Mouse (Mus musculus): ENCODE measurements around the gene Plaur. TPM values are rescaled to one million over a fixed set of nuclear protein-coding genes. Genes with fewer than 3 reads are reported as not detected.
A peak's percentile ranks its signal among the peaks of the same experiment; 100 is the strongest.

Plaur gene
- total RNA-seq, 1 experiment: 118 TPM

- in situ Hi-C loops (cut with MboI; ENCODE audit: low sequenced_read_pairs in 2 of 2, unreplicated experiment in 2 of 2): loop anchor here in 1 of 2 experiments (25.0 kb wide), 1 partner anchor 94 kb away; no protein-coding TSS in a partner anchor
Observed at GRCm38 (mm10) chr7:24506065-24506459, 43.8 kb downstream of the Plaur start.

GRCm38 (mm10) chr7:24506476-24506837 lies 44.2 kb downstream of the Plaur start:
- in situ Hi-C loops (cut with MboI; ENCODE audit: low sequenced_read_pairs in 2 of 2, unreplicated experiment in 2 of 2): loop anchor here in 1 of 2 experiments (25.0 kb wide), 1 partner anchor 94 kb away; no protein-coding TSS in a partner anchor
- peak overlapping the region; percentile 88; the same call in 1 of the 2 replicates for H3K27ac ChIP-seq (ENCODE audit: insufficient read depth, low read depth, low read length, poor library complexity, severe bottlenecking)
- peak overlapping the region; percentile 68 for H3K9ac ChIP-seq (ENCODE audit: insufficient read depth, low read depth, low read length, poor library complexity, severe bottlenecking)
- H3K4me3 ChIP-seq (ENCODE audit: insufficient read depth in 1 of 2, low read depth in 1 of 2, low read length in 2 of 2, poor library complexity in 1 of 2, severe bottlenecking in 1 of 2): peak overlapping the region; percentile 73 to 94
- H3K36me3 ChIP-seq (ENCODE audit: control insufficient read depth, insufficient read depth, low read length, poor library complexity, severe bottlenecking): peaks cover 7% of the 10 kb centered on the region
- peaks cover 2 to 26% of the 10 kb centered on the region in 2 experiments; a peak in 3 of 4 replicates for H3K4me1 ChIP-seq (ENCODE audit: control insufficient read depth in 2 of 2, insufficient read depth in 2 of 2, low read length in 2 of 2, poor library complexity in 1 of 2)
- no peaks in the 10 kb centered on the region for H3K9me3 ChIP-seq (ENCODE audit: control insufficient read depth, insufficient read depth, low read depth, low read length)
- no peak for DNase-seq (ENCODE audit: low read depth, low spot score)
- TF ChIP-seq HCFC1 (IDR thresholded peaks at IDR 0.05; ENCODE audit: borderline replicate concordance, insufficient read depth, low read length) (no peak), MAFK (IDR thresholded peaks at IDR 0.05; ENCODE audit: insufficient read depth, low read depth, low read length) (no peak), ZNF384 (IDR thresholded peaks at IDR 0.05; ENCODE audit: low read depth, low read length) (no peak), ZC3H11A (IDR thresholded peaks at IDR 0.05; ENCODE audit: borderline replicate concordance, low read depth, low read length) (no peak), CHD2 (IDR thresholded peaks at IDR 0.05; ENCODE audit: low read depth, low read length) (no peak)

More at GRCm38 (mm10) chr7:24506065-24506459, 43.8 kb downstream of the Plaur start:
- TF ChIP-seq HCFC1 (IDR thresholded peaks at IDR 0.05; ENCODE audit: borderline replicate concordance, insufficient read depth, low read length): no peak
- no peak for TF ChIP-seq MAFK (IDR thresholded peaks at IDR 0.05; ENCODE audit: insufficient read depth, low read depth, low read length)
- no peak for TF ChIP-seq CHD2 (IDR thresholded peaks at IDR 0.05; ENCODE audit: low read depth, low read length)
- no peak for TF ChIP-seq ZNF384 (IDR thresholded peaks at IDR 0.05; ENCODE audit: low read depth, low read length)
- no peak for TF ChIP-seq ZC3H11A (IDR thresholded peaks at IDR 0.05; ENCODE audit: borderline replicate concordance, low read depth, low read length)
- Histone ChIP-seq H3K9ac (ENCODE audit: insufficient read depth, low read depth, low read length, poor library complexity, severe bottlenecking) (peak overlapping the region; percentile 68; the same call in 1 of the 2 replicates), H3K4me3 (ENCODE audit: insufficient read depth in 1 of 2, low read depth in 1 of 2, low read length in 2 of 2, poor library complexity in 1 of 2, severe bottlenecking in 1 of 2) (peak overlapping the region; percentile 73 to 94), H3K36me3 (ENCODE audit: control insufficient read depth, insufficient read depth, low read length, poor library complexity, severe bottlenecking) (peaks cover 7% of the 10 kb centered on the region), H3K4me1 (ENCODE audit: control insufficient read depth in 2 of 2, insufficient read depth in 2 of 2, low read length in 2 of 2, poor library complexity in 1 of 2) (peaks cover 2 to 26% of the 10 kb centered on the region in 2 experiments; a peak in 3 of 4 replicates), H3K27ac (ENCODE audit: insufficient read depth, low read depth, low read length, poor library complexity, severe bottlenecking) (peak overlapping the region; percentile 88), H3K9me3 (ENCODE audit: control insufficient read depth, insufficient read depth, low read depth, low read length) (no peaks in the 10 kb centered on the region)
- no peak for DNase-seq (ENCODE audit: low read depth, low spot score)

DNA sequence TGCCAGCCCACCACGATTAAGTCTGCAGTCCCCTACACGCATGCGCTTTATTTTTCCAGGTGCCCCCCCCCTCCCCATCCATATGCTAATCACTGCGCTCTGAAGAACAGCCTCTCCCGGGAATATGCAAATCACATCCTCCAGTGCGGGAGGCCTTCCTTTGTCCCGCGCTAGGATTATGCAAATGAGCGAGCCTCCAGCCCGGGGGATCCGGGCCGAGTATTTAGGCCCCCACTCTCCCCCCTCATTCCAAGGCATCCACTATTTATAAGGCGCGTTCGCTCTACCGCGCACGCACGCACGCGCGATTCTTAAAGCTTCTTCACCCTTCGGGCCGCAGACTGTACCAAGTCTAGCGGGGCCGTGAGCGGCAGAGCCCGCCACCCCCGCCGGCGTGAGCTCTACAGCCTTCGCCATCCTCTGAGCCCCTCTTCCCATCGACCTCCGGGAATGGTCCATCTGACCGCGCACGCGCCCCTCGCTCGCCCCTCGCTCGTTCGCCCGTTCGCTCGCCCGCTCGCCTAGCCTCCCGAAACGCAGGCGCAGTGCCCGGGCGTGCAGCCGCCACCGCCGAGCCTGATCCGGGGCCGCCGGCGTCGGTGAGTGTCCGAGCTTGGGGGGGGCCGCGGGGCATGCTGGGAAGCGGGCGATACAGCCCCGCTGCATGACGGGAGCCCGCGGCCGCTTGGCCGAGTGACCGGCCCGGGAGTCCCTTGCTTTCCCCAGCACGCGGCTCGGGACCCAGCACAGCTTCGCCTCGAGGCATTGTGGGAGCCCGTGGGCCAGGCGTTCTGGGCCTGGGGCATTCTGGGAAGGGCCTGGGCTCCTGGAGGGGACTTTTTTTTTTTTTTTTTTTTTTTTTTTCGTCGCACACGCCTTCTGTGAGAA lies 44.8 kb downstream of the Plaur start, which contains the start of gene Zfp428:
Gene Zfp428, plus strand, starts transcription at position 169 of the 888 bp plus-strand sequence.
- H3K9me3 ChIP-seq (ENCODE audit: control insufficient read depth, insufficient read depth, low read depth, low read length): no peaks in the 10 kb centered on the region
- peak within 1 kb of the TSS; percentile 97 for H3K27ac ChIP-seq (ENCODE audit: insufficient read depth, low read depth, low read length, poor library complexity, severe bottlenecking)
- TF ChIP-seq ZC3H11A (IDR thresholded peaks at IDR 0.05; ENCODE audit: borderline replicate concordance, low read depth, low read length): no peak
- no peak for TF ChIP-seq MAFK (IDR thresholded peaks at IDR 0.05; ENCODE audit: insufficient read depth, low read depth, low read length)
- TF ChIP-seq ZNF384 (IDR thresholded peaks at IDR 0.05; ENCODE audit: low read depth, low read length): peak; percentile 97
- TF ChIP-seq HCFC1 (IDR thresholded peaks at IDR 0.05; ENCODE audit: borderline replicate concordance, insufficient read depth, low read length): peak; percentile 26; the same call in 1 of the 2 replicates
- TF ChIP-seq CHD2 (IDR thresholded peaks at IDR 0.05; ENCODE audit: low read depth, low read length): peak; percentile 70; the same call in 1 of the 2 replicates
- H3K4me1 ChIP-seq (ENCODE audit: control insufficient read depth in 2 of 2, insufficient read depth in 2 of 2, low read length in 2 of 2, poor library complexity in 1 of 2): peaks cover 2 to 31% of the 10 kb centered on the region in 2 experiments; a peak in 3 of 4 replicates
- H3K4me3 ChIP-seq (ENCODE audit: insufficient read depth in 1 of 2, low read depth in 1 of 2, low read length in 2 of 2, poor library complexity in 1 of 2, severe bottlenecking in 1 of 2): peak within 1 kb of the TSS; percentile 73 to 94
- in situ Hi-C loops (cut with MboI; ENCODE audit: low sequenced_read_pairs in 2 of 2, unreplicated experiment in 2 of 2): loop anchor here in 1 of 2 experiments (25.0 kb wide), 1 partner anchor 95 kb away; no protein-coding TSS in a partner anchor
- peak within 1 kb of the TSS; percentile 98 for H3K9ac ChIP-seq (ENCODE audit: insufficient read depth, low read depth, low read length, poor library complexity, severe bottlenecking)
- DNase-seq (ENCODE audit: low read depth, low spot score): peak; percentile 90
- H3K36me3 ChIP-seq (ENCODE audit: control insufficient read depth, insufficient read depth, low read length, poor library complexity, severe bottlenecking): peaks cover 7% of the 10 kb centered on the region

- H3K36me3 ChIP-seq (ENCODE audit: control insufficient read depth, insufficient read depth, low read length, poor library complexity, severe bottlenecking): peaks cover 10% of the 10 kb centered on the region
- DNase-seq (ENCODE audit: low read depth, low spot score): no peak
- peak overlapping the region; percentile 97 for H3K27ac ChIP-seq (ENCODE audit: insufficient read depth, low read depth, low read length, poor library complexity, severe bottlenecking)
- peaks cover 2 to 32% of the 10 kb centered on the region in 2 experiments; a peak in 2 of 4 replicates for H3K4me1 ChIP-seq (ENCODE audit: control insufficient read depth in 2 of 2, insufficient read depth in 2 of 2, low read length in 2 of 2, poor library complexity in 1 of 2)
- peak overlapping the region; percentile 73 to 94 for H3K4me3 ChIP-seq (ENCODE audit: insufficient read depth in 1 of 2, low read depth in 1 of 2, low read length in 2 of 2, poor library complexity in 1 of 2, severe bottlenecking in 1 of 2)
- in situ Hi-C loops (cut with MboI; ENCODE audit: low sequenced_read_pairs in 2 of 2, unreplicated experiment in 2 of 2): loop anchor here in 1 of 2 experiments (25.0 kb wide), 1 partner anchor 95 kb away; no protein-coding TSS in a partner anchor
- TF ChIP-seq ZNF384 (IDR thresholded peaks at IDR 0.05; ENCODE audit: low read depth, low read length) (peak; percentile 1; the same call in 1 of the 2 replicates), MAFK (IDR thresholded peaks at IDR 0.05; ENCODE audit: insufficient read depth, low read depth, low read length) (peak; percentile 43; the same call in 1 of the 2 replicates), CHD2 (IDR thresholded peaks at IDR 0.05; ENCODE audit: low read depth, low read length) (no peak), HCFC1 (IDR thresholded peaks at IDR 0.05; ENCODE audit: borderline replicate concordance, insufficient read depth, low read length) (no peak), ZC3H11A (IDR thresholded peaks at IDR 0.05; ENCODE audit: borderline replicate concordance, low read depth, low read length) (no peak)
- H3K9me3 ChIP-seq (ENCODE audit: control insufficient read depth, insufficient read depth, low read depth, low read length): no peaks in the 10 kb centered on the region
- H3K9ac ChIP-seq (ENCODE audit: insufficient read depth, low read depth, low read length, poor library complexity, severe bottlenecking): peak overlapping the region; percentile 98
Observed at GRCm38 (mm10) chr7:24507726-24508114, 45.4 kb downstream of the Plaur start.

Measured in ES-E14 (cell line).